Mouse (Mus musculus) brown adipose tissue, adult 24 weeks (tissue): ENCODE data around the gene Pex5. TPM values are rescaled to one million over a fixed set of nuclear protein-coding genes. Genes with fewer than 3 reads are reported as not detected.
A peak's percentile ranks its signal among the peaks of the same experiment; 100 is the strongest.
"Not testable (repeated sequence)": the region's sequence is repeated elsewhere in the genome, so short reads cannot be mapped to it uniquely, and the experiment has no call there.

Experiments used
- H3K27ac ChIP-seq: fragments of 200-500 bp; replicated peaks from 2 replicates; pipeline ENCODE4 v1.5.1; 2012; ENCODE audit warnings: low read depth, mild to moderate bottlenecking, low read length
- H3K4me1 ChIP-seq: fragments of 200-500 bp; 2 replicates; pipeline ENCODE4 v1.6.1; 2012; ENCODE audit warnings: low read length, mixed read lengths; ENCODE audit not compliant: control insufficient read depth, insufficient read depth, insufficient read length
- H3K4me3 ChIP-seq: fragments of 200-500 bp; 2 replicates; pipeline ENCODE4 v1.5.1; 2012; ENCODE audit warnings: low read depth, mild to moderate bottlenecking, low read length, moderate library complexity; ENCODE audit not compliant: insufficient read depth
- polyA plus RNA-seq: library from polyadenylated mRNA; stranded (reverse); fragments of >200 nt; gene quantifications from 2 replicates; pipeline ENCODE4 v1.2.4, GENCODE M21; 2012; ENCODE audit not compliant: missing spikeins, insufficient read depth, insufficient read length

The Pex5 gene
- polyA plus RNA-seq, 1 experiment: 52.7 TPM

GRCm38 (mm10) chr6:124436245-124436644, 21.4 kb upstream of the Pex5 start:
- no peak overlapping the region for H3K4me3 ChIP-seq
- peaks cover 9% of the 10 kb centered on the region; the same call in 1 of the 2 replicates for H3K4me1 ChIP-seq
- H3K27ac ChIP-seq: peak overlapping the region; percentile 90

GRCm38 (mm10) chr6:124435173-124435572, 20.3 kb upstream of the Pex5 start:
- H3K27ac ChIP-seq: peak overlapping the region; percentile 96

GRCm38 (mm10) chr6:124433688-124434324, 18.9 kb upstream of the Pex5 start:
- Histone ChIP-seq H3K4me3 (peak overlapping the region; percentile 71), H3K4me1 (peaks cover 10% of the 10 kb centered on the region; the same call in 1 of the 2 replicates), H3K27ac (peak overlapping the region; percentile 97)

More at GRCm38 (mm10) chr6:124435173-124435572, 20.3 kb upstream of the Pex5 start:
- Histone ChIP-seq H3K4me3 (no peak overlapping the region), H3K4me1 (peaks cover 9% of the 10 kb centered on the region; the same call in 1 of the 2 replicates)

- H3K4me3 ChIP-seq: peak overlapping the region; percentile 71
- peak overlapping the region; percentile 97 for H3K27ac ChIP-seq
- peaks cover 26% of the 10 kb centered on the region for H3K4me1 ChIP-seq
Observed at GRCm38 (mm10) chr6:124430784-124431495, 16.1 kb upstream of the Pex5 start.

- Histone ChIP-seq H3K4me1 (peaks cover 31% of the 10 kb centered on the region), H3K4me3 (peak overlapping the region; percentile 71), H3K27ac (peak overlapping the region; percentile 97)
Observed at GRCm38 (mm10) chr6:124430379-124430778, 15.5 kb upstream of the Pex5 start.

- peaks cover 31% of the 10 kb centered on the region for H3K4me1 ChIP-seq
- H3K4me3 ChIP-seq: no peak overlapping the region
- peak overlapping the region; percentile 84 for H3K27ac ChIP-seq
Observed at GRCm38 (mm10) chr6:124427791-124428576, 13.1 kb upstream of the Pex5 start.

- peak overlapping the region; percentile 84 for H3K27ac ChIP-seq
- no peak overlapping the region for H3K4me3 ChIP-seq
- peaks cover 31% of the 10 kb centered on the region for H3K4me1 ChIP-seq
Observed at GRCm38 (mm10) chr6:124427289-124427688, 12.4 kb upstream of the Pex5 start.

GRCm38 (mm10) chr6:124426604-124427003, 11.7 kb upstream of the Pex5 start:
- Histone ChIP-seq H3K4me1 (peaks cover 31% of the 10 kb centered on the region), H3K4me3 (no peak overlapping the region), H3K27ac (peak overlapping the region; percentile 84)

GRCm38 (mm10) chr6:124425523-124425922, 10.7 kb upstream of the Pex5 start:
- Histone ChIP-seq H3K27ac (peak overlapping the region; percentile 18), H3K4me1 (peaks cover 31% of the 10 kb centered on the region), H3K4me3 (no peak overlapping the region)

- H3K27ac ChIP-seq, H3K4me3 ChIP-seq: not testable (repeated sequence)
- H3K4me1 ChIP-seq: peaks cover 31% of the 10 kb centered on the region
Observed at GRCm38 (mm10) chr6:124425042-124425441, 10.2 kb upstream of the Pex5 start.

- H3K27ac ChIP-seq: peak overlapping the region; percentile 94
- peaks cover 31% of the 10 kb centered on the region for H3K4me1 ChIP-seq
- no peak overlapping the region for H3K4me3 ChIP-seq
Observed at GRCm38 (mm10) chr6:124424068-124424498, 9.2 kb upstream of the Pex5 start.

GRCm38 (mm10) chr6:124418686-124419085, 3.8 kb upstream of the Pex5 start:
- Histone ChIP-seq H3K4me3 (no peak overlapping the region), H3K27ac (0 out of 2 replicates have a peak overlapping the region, but pooled peaks have one; percentile 4), H3K4me1 (peaks cover 5% of the 10 kb centered on the region)

- Histone ChIP-seq H3K4me1 (peaks cover 5% of the 10 kb centered on the region), H3K27ac (peak overlapping the region; percentile 97), H3K4me3 (peak overlapping the region; percentile 80)
Observed at GRCm38 (mm10) chr6:124415347-124416088, 651 bp upstream of the Pex5 start.

- H3K27ac ChIP-seq: peak overlapping the region; percentile 75
- H3K4me3 ChIP-seq: peak overlapping the region; percentile 97
- peaks cover 5% of the 10 kb centered on the region for H3K4me1 ChIP-seq
Observed at GRCm38 (mm10) chr6:124414150-124414926, 529 bp downstream of the Pex5 start.
